Mouse (Mus musculus): ENCODE data around the gene Tspan9. TPM values are rescaled to one million over a fixed set of nuclear protein-coding genes. Genes with fewer than 3 reads are reported as not detected.

Tspan9 gene
- total RNA-seq, 1 experiment: 161 TPM

GRCm38 (mm10) chr6:128065982-128066381, 77.4 kb downstream of the Tspan9 start:
- DNase-seq (ENCODE audit: low read depth, low spot score): no peak
- Histone ChIP-seq H3K4me1 (ENCODE audit: control insufficient read depth in 2 of 2, insufficient read depth in 2 of 2, low read length in 2 of 2, poor library complexity in 1 of 2) (peaks cover 0 to 8% of the 10 kb centered on the region in 2 experiments; a peak in 3 of 4 replicates), H3K9ac (ENCODE audit: insufficient read depth, low read depth, low read length, poor library complexity, severe bottlenecking) (0 out of 2 replicates have a peak overlapping the region, but pooled peaks have one; percentile 15), H3K36me3 (ENCODE audit: control insufficient read depth, insufficient read depth, low read length, poor library complexity, severe bottlenecking) (no peaks in the 10 kb centered on the region; the same call in 1 of the 2 replicates), H3K4me3 (ENCODE audit: insufficient read depth in 1 of 2, low read depth in 1 of 2, low read length in 2 of 2, poor library complexity in 1 of 2, severe bottlenecking in 1 of 2) (no peak overlapping the region), H3K27ac (ENCODE audit: insufficient read depth, low read depth, low read length, poor library complexity, severe bottlenecking) (no peak overlapping the region), H3K9me3 (ENCODE audit: control insufficient read depth, insufficient read depth, low read depth, low read length) (no peaks in the 10 kb centered on the region)
- TF ChIP-seq ZNF384 (IDR thresholded peaks at IDR 0.05; ENCODE audit: low read depth, low read length) (no peak), CHD2 (IDR thresholded peaks at IDR 0.05; ENCODE audit: low read depth, low read length) (no peak), MAFK (IDR thresholded peaks at IDR 0.05; ENCODE audit: insufficient read depth, low read depth, low read length) (no peak), ZC3H11A (IDR thresholded peaks at IDR 0.05; ENCODE audit: borderline replicate concordance, low read depth, low read length) (no peak), HCFC1 (IDR thresholded peaks at IDR 0.05; ENCODE audit: borderline replicate concordance, insufficient read depth, low read length) (no peak)
- in situ Hi-C loops (cut with MboI; ENCODE audit: low sequenced_read_pairs in 2 of 2, unreplicated experiment in 2 of 2): no loop called here

DNA sequence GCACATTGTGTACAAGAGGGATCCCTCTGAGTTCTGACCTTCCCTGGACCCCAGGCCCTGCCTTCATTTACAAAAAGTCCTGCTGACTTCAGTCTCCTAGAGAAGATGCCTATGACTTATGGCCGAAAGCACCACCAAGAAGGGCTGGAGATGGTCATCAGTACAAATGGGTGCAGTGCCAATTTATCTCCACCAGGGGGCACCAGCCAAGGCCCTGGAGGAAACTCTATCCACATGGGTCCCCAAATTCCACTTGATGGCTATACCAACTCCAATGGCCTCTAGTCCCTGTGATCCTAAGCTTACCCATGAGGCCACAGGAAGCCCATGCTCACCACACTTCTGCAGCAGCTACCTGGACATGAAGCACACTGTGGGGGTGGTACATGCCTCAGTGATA, 79.9 kb downstream of the Tspan9 start:
- in situ Hi-C loops (cut with MboI; ENCODE audit: low sequenced_read_pairs in 2 of 2, unreplicated experiment in 2 of 2): no loop called here
- H3K4me3 ChIP-seq (ENCODE audit: insufficient read depth in 1 of 2, low read depth in 1 of 2, low read length in 2 of 2, poor library complexity in 1 of 2, severe bottlenecking in 1 of 2): no peak overlapping the region
- H3K9ac ChIP-seq (ENCODE audit: insufficient read depth, low read depth, low read length, poor library complexity, severe bottlenecking): no peak overlapping the region
- DNase-seq (ENCODE audit: low read depth, low spot score): peak; percentile 30
- no peak overlapping the region for H3K27ac ChIP-seq (ENCODE audit: insufficient read depth, low read depth, low read length, poor library complexity, severe bottlenecking)
- peaks cover 0 to 8% of the 10 kb centered on the region in 2 experiments; a peak in 3 of 4 replicates for H3K4me1 ChIP-seq (ENCODE audit: control insufficient read depth in 2 of 2, insufficient read depth in 2 of 2, low read length in 2 of 2, poor library complexity in 1 of 2)
- no peaks in the 10 kb centered on the region for H3K9me3 ChIP-seq (ENCODE audit: control insufficient read depth, insufficient read depth, low read depth, low read length)
- H3K36me3 ChIP-seq (ENCODE audit: control insufficient read depth, insufficient read depth, low read length, poor library complexity, severe bottlenecking): no peaks in the 10 kb centered on the region; the same call in 1 of the 2 replicates
- TF ChIP-seq ZC3H11A (IDR thresholded peaks at IDR 0.05; ENCODE audit: borderline replicate concordance, low read depth, low read length) (no peak), CHD2 (IDR thresholded peaks at IDR 0.05; ENCODE audit: low read depth, low read length) (no peak), ZNF384 (IDR thresholded peaks at IDR 0.05; ENCODE audit: low read depth, low read length) (no peak), HCFC1 (IDR thresholded peaks at IDR 0.05; ENCODE audit: borderline replicate concordance, insufficient read depth, low read length) (no peak), MAFK (IDR thresholded peaks at IDR 0.05; ENCODE audit: insufficient read depth, low read depth, low read length) (no peak)

DNA sequence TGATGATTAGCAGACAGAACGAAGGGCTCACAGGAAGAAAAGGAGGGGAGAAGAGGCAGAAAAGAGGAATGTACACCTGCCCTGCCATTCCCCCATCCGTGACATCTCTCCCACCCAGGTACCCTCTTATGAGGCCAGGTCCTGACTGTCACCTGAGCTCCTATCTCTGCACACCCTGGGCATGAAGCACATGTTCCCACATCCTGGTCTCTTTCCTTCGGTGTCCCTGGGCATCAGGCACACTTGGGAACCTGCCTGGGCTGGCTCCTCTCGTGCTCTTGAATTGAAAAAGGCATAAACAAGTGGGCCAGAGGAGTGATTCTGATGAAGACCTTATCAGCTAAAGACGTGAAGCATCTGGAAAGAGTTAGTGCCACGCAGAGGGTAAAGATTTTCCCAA, 80.6 kb downstream of the Tspan9 start:
- Histone ChIP-seq H3K4me1 (ENCODE audit: control insufficient read depth in 2 of 2, insufficient read depth in 2 of 2, low read length in 2 of 2, poor library complexity in 1 of 2) (peaks cover 0 to 8% of the 10 kb centered on the region in 2 experiments; a peak in 3 of 4 replicates), H3K4me3 (ENCODE audit: insufficient read depth in 1 of 2, low read depth in 1 of 2, low read length in 2 of 2, poor library complexity in 1 of 2, severe bottlenecking in 1 of 2) (no peak overlapping the region), H3K27ac (ENCODE audit: insufficient read depth, low read depth, low read length, poor library complexity, severe bottlenecking) (no peak overlapping the region), H3K9me3 (ENCODE audit: control insufficient read depth, insufficient read depth, low read depth, low read length) (no peaks in the 10 kb centered on the region), H3K36me3 (ENCODE audit: control insufficient read depth, insufficient read depth, low read length, poor library complexity, severe bottlenecking) (no peaks in the 10 kb centered on the region; the same call in 1 of the 2 replicates), H3K9ac (ENCODE audit: insufficient read depth, low read depth, low read length, poor library complexity, severe bottlenecking) (no peak overlapping the region)
- in situ Hi-C loops (cut with MboI; ENCODE audit: low sequenced_read_pairs in 2 of 2, unreplicated experiment in 2 of 2): no loop called here
- TF ChIP-seq ZC3H11A (IDR thresholded peaks at IDR 0.05; ENCODE audit: borderline replicate concordance, low read depth, low read length): no peak
- DNase-seq (ENCODE audit: low read depth, low spot score): no peak

- no peak for DNase-seq (ENCODE audit: low read depth, low spot score)
- H3K9me3 ChIP-seq (ENCODE audit: control insufficient read depth, insufficient read depth, low read depth, low read length): no peaks in the 10 kb centered on the region
- H3K27ac ChIP-seq (ENCODE audit: insufficient read depth, low read depth, low read length, poor library complexity, severe bottlenecking): no peak overlapping the region
- no peaks in the 10 kb centered on the region; the same call in 1 of the 2 replicates for H3K36me3 ChIP-seq (ENCODE audit: control insufficient read depth, insufficient read depth, low read length, poor library complexity, severe bottlenecking)
- no peak overlapping the region for H3K4me3 ChIP-seq (ENCODE audit: insufficient read depth in 1 of 2, low read depth in 1 of 2, low read length in 2 of 2, poor library complexity in 1 of 2, severe bottlenecking in 1 of 2)
- peaks cover 0 to 8% of the 10 kb centered on the region in 2 experiments; a peak in 3 of 4 replicates for H3K4me1 ChIP-seq (ENCODE audit: control insufficient read depth in 2 of 2, insufficient read depth in 2 of 2, low read length in 2 of 2, poor library complexity in 1 of 2)
- no peak overlapping the region for H3K9ac ChIP-seq (ENCODE audit: insufficient read depth, low read depth, low read length, poor library complexity, severe bottlenecking)
- TF ChIP-seq ZNF384 (IDR thresholded peaks at IDR 0.05; ENCODE audit: low read depth, low read length) (no peak), HCFC1 (IDR thresholded peaks at IDR 0.05; ENCODE audit: borderline replicate concordance, insufficient read depth, low read length) (no peak), CHD2 (IDR thresholded peaks at IDR 0.05; ENCODE audit: low read depth, low read length) (no peak), ZC3H11A (IDR thresholded peaks at IDR 0.05; ENCODE audit: borderline replicate concordance, low read depth, low read length) (no peak), MAFK (IDR thresholded peaks at IDR 0.05; ENCODE audit: insufficient read depth, low read depth, low read length) (no peak)
- in situ Hi-C loops (cut with MboI; ENCODE audit: low sequenced_read_pairs in 2 of 2, unreplicated experiment in 2 of 2): no loop called here
These were observed 81.2 kb downstream of the Tspan9 start for GRCm38 (mm10) chr6:128062216-128062615.

GRCm38 (mm10) chr6:128061342-128061741, 82.1 kb downstream of the Tspan9 start:
- no peak for TF ChIP-seq MAFK (IDR thresholded peaks at IDR 0.05; ENCODE audit: insufficient read depth, low read depth, low read length)
- TF ChIP-seq ZC3H11A (IDR thresholded peaks at IDR 0.05; ENCODE audit: borderline replicate concordance, low read depth, low read length): no peak
- TF ChIP-seq HCFC1 (IDR thresholded peaks at IDR 0.05; ENCODE audit: borderline replicate concordance, insufficient read depth, low read length): no peak
- TF ChIP-seq CHD2 (IDR thresholded peaks at IDR 0.05; ENCODE audit: low read depth, low read length): no peak
- TF ChIP-seq ZNF384 (IDR thresholded peaks at IDR 0.05; ENCODE audit: low read depth, low read length): no peak
- in situ Hi-C loops (cut with MboI; ENCODE audit: low sequenced_read_pairs in 2 of 2, unreplicated experiment in 2 of 2): no loop called here

More at GRCm38 (mm10) chr6:128061342-128061741, 82.1 kb downstream of the Tspan9 start:
- H3K4me1 ChIP-seq (ENCODE audit: control insufficient read depth in 2 of 2, insufficient read depth in 2 of 2, low read length in 2 of 2, poor library complexity in 1 of 2): peaks cover 0 to 6% of the 10 kb centered on the region in 2 experiments; a peak in 3 of 4 replicates
- H3K9me3 ChIP-seq (ENCODE audit: control insufficient read depth, insufficient read depth, low read depth, low read length): no peaks in the 10 kb centered on the region
- H3K4me3 ChIP-seq (ENCODE audit: insufficient read depth in 1 of 2, low read depth in 1 of 2, low read length in 2 of 2, poor library complexity in 1 of 2, severe bottlenecking in 1 of 2): no peak overlapping the region
- no peak overlapping the region for H3K9ac ChIP-seq (ENCODE audit: insufficient read depth, low read depth, low read length, poor library complexity, severe bottlenecking)
- no peak overlapping the region for H3K27ac ChIP-seq (ENCODE audit: insufficient read depth, low read depth, low read length, poor library complexity, severe bottlenecking)
- DNase-seq (ENCODE audit: low read depth, low spot score): no peak
- H3K36me3 ChIP-seq (ENCODE audit: control insufficient read depth, insufficient read depth, low read length, poor library complexity, severe bottlenecking): no peaks in the 10 kb centered on the region; the same call in 1 of the 2 replicates
